In the genomic region with DNA sequence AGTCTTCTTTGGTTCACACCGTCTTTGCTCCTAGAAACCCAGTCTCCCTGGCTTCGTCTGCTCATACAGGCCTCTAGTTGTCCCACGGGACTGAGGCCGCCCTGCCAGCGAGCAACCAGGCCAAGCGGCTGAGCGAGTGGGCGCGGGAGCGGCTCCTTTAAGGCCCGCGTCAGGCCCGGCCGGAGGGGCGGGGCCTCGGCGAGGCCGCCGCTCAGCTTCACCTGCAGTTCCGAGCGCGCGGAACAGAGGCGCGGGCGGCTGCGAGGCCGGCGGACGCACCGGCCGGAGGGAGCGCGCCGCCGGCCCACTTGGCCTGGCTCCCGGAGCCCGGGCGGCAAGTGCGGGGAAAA, we compare ENCODE assay signal across 9 mouse cellular contexts. TPM values are rescaled to one million over a fixed set of nuclear protein-coding genes. Genes with fewer than 3 reads are reported as not detected.
DNase-seq lines count a peak whose midpoint lies in the region; ATAC-seq and TF ChIP-seq lines count a peak whose summit lies in the region.
"Had no signal": no experiment of that assay in that cellular context is flagged by ENCODE, and none has a peak within 500 bp of the region (broad histone marks: within the 10 kb centered on the region; RNA-seq: fewer than 3 reads in every experiment).

A gene (plus strand): TSS at position 241 of the 350 bp plus-strand sequence.

- no peak for TF ChIP-seq EP300 in stomach, postnatal 0 days (optimal IDR thresholded peaks at IDR 0.05)

- peak; percentile 43 for DNase-seq in ovary, adult 18-20 months (ENCODE audit: low spot score)
- no peak for DNase-seq in ovary, postnatal 10 days (ENCODE audit: low spot score)
- peak; percentile 88 for DNase-seq in embryonic facial prominence, embryonic 14.5 days (ENCODE audit: low spot score)
- peak; percentile 64 for DNase-seq in limb, embryonic 14.5 days (ENCODE audit: low spot score)
- DNase-seq in midbrain, embryonic 14.5 days, result peak; percentile 93
- DNase-seq in stomach, postnatal 0 days (ENCODE audit: low spot score), result peak; percentile 74

- peak; percentile 90 for ATAC-seq in embryonic facial prominence, embryonic 14.5 days (ENCODE audit: low read depth)
- ATAC-seq in heart, embryonic 12.5 days (ENCODE audit: insufficient number of reproducible peaks, low FRiP score), result peak; percentile 89
- peak; percentile 87 for ATAC-seq in kidney, embryonic 15.5 days (replicated peaks; ENCODE audit: low FRiP score)
- peak; percentile 78 for ATAC-seq in limb, embryonic 14.5 days (ENCODE audit: low FRiP score, low read depth)
- ATAC-seq in midbrain, embryonic 14.5 days (ENCODE audit: low FRiP score, low TSS enrichment), result peak; percentile 82
- peak; percentile 87 for ATAC-seq in stomach, postnatal 0 days (ENCODE audit: low FRiP score, low TSS enrichment)

- no peak for TF ChIP-seq CTCF in stomach, postnatal 0 days (IDR thresholded peaks at IDR 0.05; ENCODE audit: low read depth)

- peak within 1 kb of the TSS; percentile 99 for H3K4me2 ChIP-seq in embryonic facial prominence, embryonic 14.5 days (ENCODE audit: low read depth, low read length)
- peak within 1 kb of the TSS; percentile 99 for H3K4me2 ChIP-seq in heart, embryonic 12.5 days
- peak within 1 kb of the TSS; percentile 91 for H3K4me2 ChIP-seq in kidney, embryonic 15.5 days
- peak within 1 kb of the TSS; percentile 99 for H3K4me2 ChIP-seq in limb, embryonic 14.5 days (replicated peaks; ENCODE audit: low read depth, low read length, severe bottlenecking)
- H3K4me2 ChIP-seq in midbrain, embryonic 14.5 days (ENCODE audit: low read length), result peak within 1 kb of the TSS; percentile 65
- H3K4me2 ChIP-seq in stomach, postnatal 0 days (replicated peaks; ENCODE audit: low read depth), result peak within 1 kb of the TSS; percentile 100

- 2% methylated on average over 17 of the region's 40 CpGs for WGBS in embryonic facial prominence, embryonic 14.5 days
- WGBS in heart, embryonic 12.5 days, result 1% methylated on average over 40 of the region's 40 CpGs
- under 1% methylated on average over 39 of the region's 40 CpGs for WGBS in kidney, embryonic 15.5 days
- 0% methylated on average over 19 of the region's 40 CpGs for WGBS in limb, embryonic 14.5 days
- WGBS in midbrain, embryonic 14.5 days, result under 1% methylated on average over 40 of the region's 40 CpGs
- 1% methylated on average over 38 of the region's 40 CpGs for WGBS in stomach, postnatal 0 days

- peak within 1 kb of the TSS; percentile 39; the same call in 1 of the 2 replicates for H3K27ac ChIP-seq in embryonic facial prominence, embryonic 14.5 days (replicated peaks; ENCODE audit: low read depth, low read length)
- H3K27ac ChIP-seq in heart, embryonic 12.5 days (ENCODE audit: poor library complexity, severe bottlenecking), result no peak within 1 kb of the TSS
- H3K27ac ChIP-seq in kidney, embryonic 15.5 days, result peak within 1 kb of the TSS; percentile 83
- H3K27ac ChIP-seq in limb, embryonic 14.5 days (replicated peaks; ENCODE audit: low read depth, low read length), result peak within 1 kb of the TSS; percentile 48; the same call in 1 of the 2 replicates
- peak within 1 kb of the TSS; percentile 87 for H3K27ac ChIP-seq in midbrain, embryonic 14.5 days (replicated peaks; ENCODE audit: low read depth, low read length)
- no peak within 1 kb of the TSS; the same call in 1 of the 2 replicates for H3K27ac ChIP-seq in stomach, postnatal 0 days (replicated peaks)

- no peak for TF ChIP-seq POLR2A in limb, embryonic 14.5 days (IDR thresholded peaks at IDR 0.05; ENCODE audit: borderline replicate concordance, extremely low read depth, insufficient read depth, insufficient read length)

- H3K4me3 ChIP-seq in embryonic facial prominence, embryonic 14.5 days (ENCODE audit: low read depth, low read length), result peak within 1 kb of the TSS; percentile 71
- peak within 1 kb of the TSS; percentile 69 for H3K4me3 ChIP-seq in heart, embryonic 12.5 days
- H3K4me3 ChIP-seq in kidney, embryonic 15.5 days (replicated peaks), result peak within 1 kb of the TSS; percentile 63
- peak within 1 kb of the TSS; percentile 63 for H3K4me3 ChIP-seq in limb, embryonic 14.5 days (replicated peaks; ENCODE audit: low read length)
- H3K4me3 ChIP-seq in midbrain, embryonic 14.5 days (replicated peaks; ENCODE audit: low read depth, low read length), result peak within 1 kb of the TSS; percentile 73
- peak within 1 kb of the TSS; percentile 61 for H3K4me3 ChIP-seq in stomach, postnatal 0 days (ENCODE audit: low read depth, low read length)

- H3K4me1 ChIP-seq in embryonic facial prominence, embryonic 14.5 days (ENCODE audit: control insufficient read depth, insufficient read depth, low read length), result no peaks in the 10 kb centered on the region
- H3K4me1 ChIP-seq in heart, embryonic 12.5 days (replicated peaks), result peaks cover 15% of the 10 kb centered on the region
- peaks cover 39% of the 10 kb centered on the region for H3K4me1 ChIP-seq in kidney, embryonic 15.5 days
- peaks cover 8% of the 10 kb centered on the region for H3K4me1 ChIP-seq in limb, embryonic 14.5 days (ENCODE audit: control insufficient read depth, insufficient read depth, low read length)
- H3K4me1 ChIP-seq in midbrain, embryonic 14.5 days (ENCODE audit: control insufficient read depth, insufficient read depth, low read length), result peaks cover 29% of the 10 kb centered on the region
- H3K4me1 ChIP-seq in stomach, postnatal 0 days (replicated peaks; ENCODE audit: control insufficient read depth, insufficient read depth), result peaks cover 3% of the 10 kb centered on the region; the same call in 1 of the 2 replicates

- H3K9ac ChIP-seq in embryonic facial prominence, embryonic 14.5 days (ENCODE audit: low read depth, low read length), result peak within 1 kb of the TSS; percentile 67
- H3K9ac ChIP-seq in heart, embryonic 12.5 days, result peak within 1 kb of the TSS; percentile 72
- H3K9ac ChIP-seq in kidney, embryonic 15.5 days, result peak within 1 kb of the TSS; percentile 71
- peak within 1 kb of the TSS; percentile 58 for H3K9ac ChIP-seq in limb, embryonic 14.5 days (ENCODE audit: low read depth, low read length, severe bottlenecking)
- H3K9ac ChIP-seq in midbrain, embryonic 14.5 days (replicated peaks; ENCODE audit: low read length), result peak within 1 kb of the TSS; percentile 81
- H3K9ac ChIP-seq in stomach, postnatal 0 days (ENCODE audit: low read length), result peak within 1 kb of the TSS; percentile 47

- H3K36me3 ChIP-seq in embryonic facial prominence, embryonic 14.5 days (ENCODE audit: control insufficient read depth, insufficient read depth, low read length), result no peaks in the 10 kb centered on the region
- H3K36me3 ChIP-seq in heart, embryonic 12.5 days, result no peaks in the 10 kb centered on the region
- no peaks in the 10 kb centered on the region for H3K36me3 ChIP-seq in kidney, embryonic 15.5 days
- no peaks in the 10 kb centered on the region for H3K36me3 ChIP-seq in limb, embryonic 14.5 days (ENCODE audit: control insufficient read depth, insufficient read depth, low read length)
- no peaks in the 10 kb centered on the region for H3K36me3 ChIP-seq in midbrain, embryonic 14.5 days (ENCODE audit: control insufficient read depth, insufficient read depth, low read length)
- H3K36me3 ChIP-seq in stomach, postnatal 0 days (ENCODE audit: control insufficient read depth, insufficient read depth, low read length), result no peaks in the 10 kb centered on the region

- no peaks in the 10 kb centered on the region for H3K9me3 ChIP-seq in embryonic facial prominence, embryonic 14.5 days (ENCODE audit: control insufficient read depth, low read length)
- no peaks in the 10 kb centered on the region for H3K9me3 ChIP-seq in heart, embryonic 12.5 days (replicated peaks)
- H3K9me3 ChIP-seq in kidney, embryonic 15.5 days (replicated peaks), result no peaks in the 10 kb centered on the region
- no peaks in the 10 kb centered on the region for H3K9me3 ChIP-seq in limb, embryonic 14.5 days (ENCODE audit: control insufficient read depth, low read length)
- H3K9me3 ChIP-seq in midbrain, embryonic 14.5 days (ENCODE audit: control insufficient read depth, low read length), result no peaks in the 10 kb centered on the region
- H3K9me3 ChIP-seq in stomach, postnatal 0 days (ENCODE audit: control insufficient read depth, low read length), result no peaks in the 10 kb centered on the region

- H3K27me3 ChIP-seq in embryonic facial prominence, embryonic 14.5 days (replicated peaks; ENCODE audit: control insufficient read depth, insufficient read depth, low read length), result peaks cover 36% of the 10 kb centered on the region
- peaks cover 50% of the 10 kb centered on the region for H3K27me3 ChIP-seq in heart, embryonic 12.5 days (replicated peaks)
- peaks cover 31% of the 10 kb centered on the region for H3K27me3 ChIP-seq in kidney, embryonic 15.5 days
- H3K27me3 ChIP-seq in limb, embryonic 14.5 days (ENCODE audit: control insufficient read depth, insufficient read depth, low read length), result peaks cover 20% of the 10 kb centered on the region; the same call in 1 of the 2 replicates
- peaks cover 4% of the 10 kb centered on the region; the same call in 1 of the 2 replicates for H3K27me3 ChIP-seq in midbrain, embryonic 14.5 days (ENCODE audit: control insufficient read depth, insufficient read depth, low read length)
- H3K27me3 ChIP-seq in stomach, postnatal 0 days (ENCODE audit: control insufficient read depth, insufficient read depth, low read length), result peaks cover 2% of the 10 kb centered on the region; the same call in 1 of the 2 replicates

RNA-seq across cellular contexts. Expression of the gene that starts here (rescaled TPM):
- 9.2 and 11.1 TPM in 2 replicates for polyA plus RNA-seq in embryonic facial prominence, embryonic 14.5 days (2014; fragmentation: Nextera tagmentation; extraction: Ambion mirVana)
- polyA plus RNA-seq in heart, embryonic 12.5 days (2016; fragmentation: Nextera tagmentation; extraction: Ambion mirVana), result 1.1 and 1.2 TPM in 2 replicates
- polyA plus RNA-seq in kidney, embryonic 15.5 days (2015; fragmentation: Nextera tagmentation; extraction: Ambion mirVana), result 23.2 and 24.1 TPM in 2 replicates
- polyA plus RNA-seq in limb, embryonic 14.5 days (2012; rRNA removed), result 7.5 and 8.6 TPM in 2 replicates
- 9.0 and 11.1 TPM in 2 replicates for polyA plus RNA-seq in limb, embryonic 14.5 days (2014; fragmentation: Nextera tagmentation; extraction: Ambion mirVana)
- 42.8 and 50.5 TPM in 2 replicates for polyA plus RNA-seq in midbrain, embryonic 14.5 days (2014; fragmentation: Nextera tagmentation; extraction: Ambion mirVana)
- polyA plus RNA-seq in stomach, postnatal 0 days (2015; fragmentation: Nextera tagmentation; extraction: Ambion mirVana), result 2.9 and 3.1 TPM in 2 replicates
- polyA plus RNA-seq: C2C12 had no signal

Comparison
In these comparisons a context has a peak if more than half of its experiments do, and no peak if none do; other contexts are left out.
1. H3K27ac ChIP-seq: peak in embryonic facial prominence, embryonic 14.5 days (single experiment), kidney, embryonic 15.5 days (single experiment), limb, embryonic 14.5 days (single experiment) and midbrain, embryonic 14.5 days (single experiment); none in heart, embryonic 12.5 days (single experiment) and stomach, postnatal 0 days (single experiment).
2. Peak in every context shown above with its lines, with median percentiles within 50 percentile points of each other: ATAC-seq, H3K4me2 ChIP-seq, H3K4me3 ChIP-seq and H3K9ac ChIP-seq.